Mouse (Mus musculus): ENCODE results near the gene Gpr137. TPM values are rescaled to one million over a fixed set of nuclear protein-coding genes. Genes with fewer than 3 reads are reported as not detected.
A peak's percentile ranks its signal among the peaks of the same experiment; 100 is the strongest.
"Not testable (repeated sequence)": the region's sequence is repeated elsewhere in the genome, so short reads cannot be mapped to it uniquely, and the experiment has no call there.

The Gpr137 gene
- polyA plus RNA-seq, 2 experiments, result 4.4 to 5.5 TPM

DNA sequence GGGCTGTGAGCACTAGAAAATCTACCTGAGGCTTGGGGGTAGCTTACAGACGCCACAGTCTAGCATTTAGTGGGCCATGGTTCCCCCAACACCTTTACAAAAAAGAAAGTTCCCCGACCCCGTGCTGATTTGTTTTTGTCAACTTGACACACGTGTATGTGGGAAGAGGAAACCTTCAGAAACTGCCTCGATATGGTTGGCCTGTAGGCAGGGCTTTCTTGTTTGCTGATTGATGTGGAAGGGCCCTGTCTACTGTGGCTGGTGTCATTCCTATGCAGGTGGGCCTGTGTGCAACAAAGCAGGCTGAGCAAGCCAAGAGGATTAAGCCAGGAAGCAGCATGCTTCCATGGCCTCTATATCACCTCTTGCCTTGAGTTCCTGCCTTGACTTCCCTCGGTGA, 29.2 kb downstream of the Gpr137 start:
- Histone ChIP-seq H3K4me3 (ENCODE audit: insufficient read depth in 1 of 2, low read depth in 2 of 2, low read length in 2 of 2) (no peak overlapping the region), H3K27me3 (ENCODE audit: control insufficient read depth, insufficient read depth, low read length) (no peaks in the 10 kb centered on the region), H3K36me3 (replicated peaks; ENCODE audit: control insufficient read depth, insufficient read depth, low read depth) (peaks cover 17% of the 10 kb centered on the region), H3K4me2 (ENCODE audit: low read depth) (no peak overlapping the region), H3K27ac (no peak overlapping the region), H3K9me3 (ENCODE audit: control insufficient read depth, low read length) (no peaks in the 10 kb centered on the region), H3K4me1 (replicated peaks; ENCODE audit: control insufficient read depth in 2 of 2, insufficient read depth in 2 of 2, low read length in 1 of 2) (peaks cover 2 to 17% of the 10 kb centered on the region in 2 experiments; a peak in 3 of 4 replicates), H3K9ac (replicated peaks) (no peak overlapping the region)
- no peak for DNase-seq (ENCODE audit: low read depth in 3 of 3, low spot score in 3 of 3)
- no peak for TF ChIP-seq CTCF (IDR thresholded peaks at IDR 0.05; ENCODE audit: low read depth)
- TF ChIP-seq EP300 (IDR thresholded peaks at IDR 0.05; ENCODE audit: low read depth), result no peak
- no peak for ATAC-seq (ENCODE audit: insufficient read depth)
- 57% methylated on average over 6 of the region's 6 CpGs for WGBS (ENCODE audit: insufficient replicate concordance)

DNA sequence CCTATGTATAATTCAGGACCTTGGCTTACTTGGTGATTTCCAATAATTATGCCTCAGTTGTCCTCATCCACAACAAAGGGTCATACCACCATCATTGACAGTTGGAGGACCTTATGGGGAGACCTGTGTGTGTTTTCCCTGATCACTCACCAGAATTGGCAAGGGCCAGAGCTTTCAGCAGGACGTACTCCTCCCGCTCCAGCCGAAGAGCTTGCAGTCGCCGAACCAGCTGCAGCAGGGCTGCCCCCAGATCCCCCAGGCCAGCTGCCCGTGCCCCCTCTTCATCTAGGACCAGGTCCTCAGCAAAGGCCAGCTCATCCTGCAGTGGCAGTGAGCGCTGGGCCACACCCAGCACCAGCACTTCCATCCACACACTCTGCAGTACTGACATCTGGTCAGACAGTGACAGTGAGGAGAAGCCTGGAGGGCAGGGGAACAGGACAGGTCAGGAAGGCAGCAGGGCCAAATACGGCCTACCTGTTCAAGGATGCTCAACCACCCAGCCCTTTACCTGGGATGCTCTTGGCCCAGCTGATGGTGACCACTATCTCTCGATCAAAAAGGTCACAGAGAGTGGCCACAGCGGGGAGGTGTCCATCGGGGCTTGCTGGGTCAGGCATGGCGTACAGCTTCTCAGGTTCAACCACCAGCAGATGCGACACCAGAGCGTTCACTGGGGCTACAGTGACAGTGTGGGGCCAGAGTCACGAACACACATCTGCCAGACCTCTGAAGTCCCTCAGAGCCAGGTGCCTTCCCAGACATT, 29.9 kb downstream of the Gpr137 start:
- no peak for TF ChIP-seq EP300 (IDR thresholded peaks at IDR 0.05; ENCODE audit: low read depth)
- no peak for TF ChIP-seq CTCF (IDR thresholded peaks at IDR 0.05; ENCODE audit: low read depth)
- Histone ChIP-seq H3K27ac (no peak overlapping the region), H3K4me1 (replicated peaks; ENCODE audit: control insufficient read depth in 2 of 2, insufficient read depth in 2 of 2, low read length in 1 of 2) (peaks cover 2 to 18% of the 10 kb centered on the region in 2 experiments; a peak in 3 of 4 replicates), H3K27me3 (ENCODE audit: control insufficient read depth, insufficient read depth, low read length) (no peaks in the 10 kb centered on the region), H3K4me2 (ENCODE audit: low read depth) (no peak overlapping the region), H3K9me3 (ENCODE audit: control insufficient read depth, low read length) (no peaks in the 10 kb centered on the region), H3K9ac (replicated peaks) (no peak overlapping the region), H3K36me3 (replicated peaks; ENCODE audit: control insufficient read depth, insufficient read depth, low read depth) (peaks cover 17% of the 10 kb centered on the region), H3K4me3 (ENCODE audit: insufficient read depth in 1 of 2, low read depth in 2 of 2, low read length in 2 of 2) (no peak overlapping the region)
- ATAC-seq (ENCODE audit: insufficient read depth) (no peak), DNase-seq (ENCODE audit: low read depth in 3 of 3, low spot score in 3 of 3) (no peak)
- 84% methylated on average over 15 of the region's 15 CpGs for WGBS (ENCODE audit: insufficient replicate concordance)

DNA sequence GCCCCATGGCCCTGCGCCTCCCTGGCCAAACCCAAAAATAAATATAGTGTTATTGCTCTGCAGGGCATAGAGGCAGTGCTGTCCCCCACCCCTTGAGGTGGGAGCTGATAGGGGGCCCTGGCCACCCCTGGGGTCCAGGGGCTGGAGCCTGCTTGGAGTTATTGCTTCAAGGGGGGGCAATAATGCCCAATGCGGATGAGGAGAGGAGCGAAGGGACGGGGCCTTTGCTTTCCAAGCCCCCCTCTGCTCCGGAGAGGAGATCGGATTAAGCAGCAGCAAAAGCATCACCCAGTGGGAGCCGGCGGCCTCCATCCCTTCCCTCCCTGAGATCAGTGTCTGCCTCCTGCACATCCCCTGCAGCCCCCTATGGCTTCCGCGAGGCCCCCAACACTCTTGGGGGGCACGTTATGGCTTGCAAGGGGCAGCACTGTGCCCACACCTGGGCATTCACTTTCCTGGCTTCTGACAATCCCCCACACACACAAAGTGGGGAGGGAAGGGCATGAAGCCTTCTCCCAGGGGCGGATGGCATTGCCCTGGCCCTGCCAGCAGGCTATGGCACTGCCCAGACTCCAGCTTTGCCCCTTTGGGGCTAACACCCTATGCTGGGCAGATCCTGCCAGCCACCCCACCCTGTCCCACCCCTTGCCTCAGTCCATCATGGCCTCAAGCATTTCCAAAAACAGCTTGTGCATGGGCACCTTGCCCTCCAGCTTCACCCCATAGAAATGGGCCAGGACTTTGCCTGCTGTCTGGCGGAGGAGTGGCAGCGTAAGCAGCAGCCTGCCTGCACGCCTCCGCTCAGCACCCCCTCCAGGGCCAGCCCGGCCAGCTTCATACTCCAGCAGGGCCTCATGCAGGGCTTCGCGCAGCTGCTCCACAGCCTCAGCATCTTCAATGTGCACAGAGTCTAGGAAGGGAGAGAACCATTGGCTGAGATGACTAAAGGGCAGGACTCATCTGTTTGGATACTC, 30.9 kb downstream of the Gpr137 start:
- no peak for DNase-seq (ENCODE audit: low read depth in 3 of 3, low spot score in 3 of 3)
- Histone ChIP-seq H3K36me3 (replicated peaks; ENCODE audit: control insufficient read depth, insufficient read depth, low read depth) (peaks cover 19% of the 10 kb centered on the region), H3K4me3 (ENCODE audit: insufficient read depth in 1 of 2, low read depth in 2 of 2, low read length in 2 of 2) (peak overlapping the region; percentile 11 to 42), H3K4me1 (replicated peaks; ENCODE audit: control insufficient read depth in 2 of 2, insufficient read depth in 2 of 2, low read length in 1 of 2) (peaks cover 2 to 18% of the 10 kb centered on the region in 2 experiments; a peak in 3 of 4 replicates), H3K9me3 (ENCODE audit: control insufficient read depth, low read length) (no peaks in the 10 kb centered on the region), H3K9ac (replicated peaks) (peak overlapping the region; percentile 31; the same call in 1 of the 2 replicates), H3K4me2 (ENCODE audit: low read depth) (peak overlapping the region; percentile 94), H3K27me3 (ENCODE audit: control insufficient read depth, insufficient read depth, low read length) (no peaks in the 10 kb centered on the region), H3K27ac (no peak overlapping the region)
- no peak for TF ChIP-seq EP300 (IDR thresholded peaks at IDR 0.05; ENCODE audit: low read depth)
- TF ChIP-seq CTCF (IDR thresholded peaks at IDR 0.05; ENCODE audit: low read depth), result no peak
- no peak for ATAC-seq (ENCODE audit: insufficient read depth)
- 76% methylated on average over 19 of the region's 19 CpGs for WGBS (ENCODE audit: insufficient replicate concordance)

DNA sequence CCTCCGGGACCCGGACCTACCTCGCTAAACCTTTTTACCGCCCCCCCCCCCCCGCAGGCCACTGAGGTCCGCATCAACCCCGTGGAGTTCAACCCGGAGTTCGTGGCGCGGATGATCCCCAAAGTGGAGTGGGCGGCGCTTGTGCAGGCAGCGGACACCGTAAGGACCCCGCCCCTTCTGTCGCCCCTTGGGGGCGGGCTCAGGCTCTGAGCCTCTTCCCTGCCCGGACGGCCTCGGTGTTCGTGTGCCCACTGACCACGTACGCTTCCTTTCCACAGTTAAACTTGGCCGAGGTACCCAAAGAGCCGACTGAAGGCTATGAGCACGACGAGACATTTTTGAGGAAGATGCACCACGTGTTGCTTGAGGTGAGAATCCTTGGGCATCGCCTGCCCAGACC, 32.0 kb downstream of the Gpr137 start:
- H3K36me3 ChIP-seq (replicated peaks; ENCODE audit: control insufficient read depth, insufficient read depth, low read depth), result peaks cover 20% of the 10 kb centered on the region
- peak overlapping the region; percentile 95 for H3K27ac ChIP-seq
- H3K4me3 ChIP-seq (ENCODE audit: insufficient read depth in 1 of 2, low read depth in 2 of 2, low read length in 2 of 2), result peak overlapping the region; percentile 82
- H3K4me1 ChIP-seq (replicated peaks; ENCODE audit: control insufficient read depth in 2 of 2, insufficient read depth in 2 of 2, low read length in 1 of 2); H3K9me3 ChIP-seq (ENCODE audit: control insufficient read depth, low read length); H3K27me3 ChIP-seq (ENCODE audit: control insufficient read depth, insufficient read depth, low read length); DNase-seq (ENCODE audit: low read depth in 3 of 3, low spot score in 3 of 3): not testable (repeated sequence)
- under 1% methylated on average over 29 of the region's 30 CpGs for WGBS (ENCODE audit: insufficient replicate concordance)
- H3K9ac ChIP-seq (replicated peaks), result peak overlapping the region; percentile 85
- peak; percentile 54 for ATAC-seq (ENCODE audit: insufficient read depth)
- H3K4me2 ChIP-seq (ENCODE audit: low read depth), result peak overlapping the region; percentile 94

Data from liver, embryonic 14.5 days (tissue).